Mouse (Mus musculus) embryonic fibroblast, embryonic 13.5 days (primary cell): ENCODE data around the gene Tnfsf14. TPM values are rescaled to one million over a fixed set of nuclear protein-coding genes. Genes with fewer than 3 reads are reported as not detected.

ENCODE experiments used
- H3K27ac ChIP-seq: 2 replicates; pipeline ENCODE4 v1.5.1; 2012; ENCODE audit warnings: low read length, control low read depth, inconsistent platforms; ENCODE audit not compliant: insufficient read depth
- H3K4me1 ChIP-seq: 2 replicates; pipeline ENCODE4 v1.6.1; 2011; ENCODE audit warnings: low read length; ENCODE audit not compliant: control insufficient read depth, insufficient read depth
- H3K4me3 ChIP-seq: 2 replicates; pipeline ENCODE4 v1.5.1; 2011; ENCODE audit warnings: mild to moderate bottlenecking, control low read depth, low read length; ENCODE audit not compliant: insufficient read depth
- CTCF ChIP-seq: IDR thresholded peaks from 2 replicates; pipeline ENCODE4 v1.5.1; 2011; ENCODE audit warnings: mild to moderate bottlenecking, control low read depth, low read length, moderate library complexity, borderline replicate concordance; ENCODE audit not compliant: insufficient read depth
- POLR2A ChIP-seq: IDR thresholded peaks from 2 replicates; pipeline ENCODE4 v1.6.1; 2011; ENCODE audit warnings: low read depth, mild to moderate bottlenecking, control low read depth, low read length, moderate library complexity
- polyA plus RNA-seq: library from polyadenylated mRNA; stranded (reverse); fragments of >200 nt; gene quantifications from 2 replicates; pipeline ENCODE4 v1.2.4, GENCODE M21; 2011; ENCODE audit warnings: low read depth; ENCODE audit not compliant: missing spikeins, insufficient read length

The Tnfsf14 gene
- polyA plus RNA-seq, 1 experiment: not detected

DNA sequence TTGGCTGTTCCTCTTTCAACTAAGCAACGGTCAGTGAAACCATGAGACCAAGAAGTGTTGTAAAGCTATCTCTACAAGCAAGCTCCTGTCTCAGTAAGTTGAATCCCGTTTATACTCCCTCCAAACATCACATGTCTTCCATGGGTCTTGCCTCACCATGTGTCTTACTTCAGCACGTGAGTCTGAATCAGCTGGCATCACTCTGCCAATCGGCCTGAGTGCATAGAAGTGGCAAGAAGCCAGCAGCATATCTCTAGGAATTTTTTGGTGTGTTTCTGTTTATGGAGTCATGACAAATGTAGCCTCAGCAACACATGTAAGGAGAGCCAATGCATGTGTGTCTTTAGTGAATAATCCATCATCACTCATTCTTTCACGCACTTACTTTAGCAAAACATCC, 21.6 kb downstream of the Tnfsf14 start:
- Histone ChIP-seq H3K4me3 (no peak overlapping the region), H3K27ac (no peak overlapping the region), H3K4me1 (no peaks in the 10 kb centered on the region)
- TF ChIP-seq CTCF (no peak), POLR2A (no peak)

GRCm38 (mm10) chr17:57170616-57171260, 23.2 kb downstream of the Tnfsf14 start:
- Histone ChIP-seq H3K27ac (no peak overlapping the region), H3K4me3 (no peak overlapping the region), H3K4me1 (no peaks in the 10 kb centered on the region)
- no peak for TF ChIP-seq CTCF
- TF ChIP-seq POLR2A: no peak

- no peaks in the 10 kb centered on the region for H3K4me1 ChIP-seq
- TF ChIP-seq CTCF: peak; percentile 91
- no peak for TF ChIP-seq POLR2A
- no peak overlapping the region for H3K27ac ChIP-seq
- H3K4me3 ChIP-seq: no peak overlapping the region
Observed at GRCm38 (mm10) chr17:57166800-57167791, 26.9 kb downstream of the Tnfsf14 start.

GRCm38 (mm10) chr17:57153787-57154186, 40.2 kb downstream of the Tnfsf14 start:
- H3K4me1 ChIP-seq: no peaks in the 10 kb centered on the region
- TF ChIP-seq CTCF (no peak), POLR2A (no peak)
- H3K4me3 ChIP-seq: no peak overlapping the region
- no peak overlapping the region for H3K27ac ChIP-seq

- Histone ChIP-seq H3K27ac (no peak overlapping the region), H3K4me3 (no peak overlapping the region), H3K4me1 (no peaks in the 10 kb centered on the region)
- TF ChIP-seq POLR2A (no peak), CTCF (no peak)
Observed at GRCm38 (mm10) chr17:57153006-57153405, 41.0 kb downstream of the Tnfsf14 start.

DNA sequence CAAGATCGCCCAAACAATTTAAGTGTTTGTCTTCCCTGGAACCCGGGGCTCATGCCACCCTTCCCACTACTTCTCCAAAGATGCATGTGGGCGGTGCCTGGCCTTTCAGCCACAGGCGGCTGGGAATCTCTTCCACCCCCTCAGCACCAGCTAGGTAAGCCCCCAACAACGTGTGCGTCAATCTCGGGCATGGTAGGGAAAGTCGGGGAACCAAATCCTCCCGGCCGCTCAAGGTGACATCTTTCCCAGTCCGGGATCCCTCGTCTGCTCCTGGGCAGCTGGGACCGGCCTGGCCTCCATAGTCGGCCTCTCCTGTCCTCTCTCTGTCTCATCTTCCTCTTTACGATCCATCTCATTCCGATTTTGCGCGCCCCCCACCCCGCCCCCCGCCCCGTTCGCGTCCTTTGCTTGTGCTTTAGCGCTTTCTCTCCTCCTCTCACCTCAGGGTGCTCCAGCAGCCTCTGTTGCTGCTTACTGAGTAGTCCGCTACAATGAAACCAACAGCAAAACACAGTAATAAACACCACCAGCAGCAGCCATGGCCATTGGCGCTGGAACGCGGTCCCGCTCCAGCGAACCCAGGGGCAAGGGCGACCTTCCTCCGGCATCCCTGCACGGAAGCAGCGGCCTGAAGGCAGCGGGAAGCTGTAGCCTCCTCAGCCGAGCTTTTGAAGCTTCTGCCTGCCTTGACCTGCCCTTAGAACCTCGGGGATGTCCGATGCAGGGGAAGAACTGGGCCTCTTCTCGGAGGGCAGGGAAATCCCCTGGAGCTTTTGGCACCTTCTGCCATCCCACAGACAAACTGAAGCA, 44.8 kb downstream of the Tnfsf14 start, which contains the start of gene Cd70:
Gene Cd70 (minus strand): TSS at position 784 of the 810 bp plus-strand sequence.
- Histone ChIP-seq H3K4me3 (no peak within 1 kb of the TSS), H3K4me1 (no peaks in the 10 kb centered on the region), H3K27ac (no peak within 1 kb of the TSS)
- TF ChIP-seq CTCF (no peak), POLR2A (no peak)

- no peak for TF ChIP-seq POLR2A
- no peak for TF ChIP-seq CTCF
- H3K4me3 ChIP-seq: no peak overlapping the region
- H3K4me1 ChIP-seq: no peaks in the 10 kb centered on the region
- H3K27ac ChIP-seq: no peak overlapping the region
Observed at GRCm38 (mm10) chr17:57148343-57148742, 45.6 kb downstream of the Tnfsf14 start.

GRCm38 (mm10) chr17:57145115-57145514, 48.9 kb downstream of the Tnfsf14 start:
- no peak for TF ChIP-seq POLR2A
- TF ChIP-seq CTCF: no peak
- no peak overlapping the region for H3K27ac ChIP-seq
- H3K4me1 ChIP-seq: no peaks in the 10 kb centered on the region
- H3K4me3 ChIP-seq: no peak overlapping the region

DNA sequence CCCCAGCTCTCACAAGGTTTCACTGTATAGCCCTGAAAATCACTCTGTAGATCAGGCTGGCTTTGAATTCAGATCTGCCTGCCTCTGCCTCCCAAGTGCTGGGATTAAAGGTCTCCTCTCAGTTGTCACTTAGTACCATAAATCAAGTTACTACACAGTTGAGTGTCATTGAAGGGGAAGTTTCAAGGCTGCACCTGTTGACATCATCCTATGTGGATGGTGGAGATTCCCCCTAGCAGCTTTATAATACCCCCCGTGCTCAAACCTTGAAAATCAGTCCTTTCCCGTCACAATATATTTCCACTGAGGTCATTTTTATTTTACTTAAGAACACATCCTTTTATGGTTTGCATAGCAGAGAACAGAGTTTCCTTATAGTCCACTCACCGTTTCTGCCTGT, 50.3 kb downstream of the Tnfsf14 start:
- Histone ChIP-seq H3K4me1 (no peaks in the 10 kb centered on the region), H3K4me3 (no peak overlapping the region), H3K27ac (no peak overlapping the region)
- TF ChIP-seq CTCF (no peak), POLR2A (no peak)

GRCm38 (mm10) chr17:57139708-57140107, 54.3 kb downstream of the Tnfsf14 start:
- Histone ChIP-seq H3K4me1 (no peaks in the 10 kb centered on the region), H3K4me3 (no peak overlapping the region), H3K27ac (no peak overlapping the region)
- no peak for TF ChIP-seq POLR2A
- TF ChIP-seq CTCF: no peak

Other genes with a start within 250 kb of the Tnfsf14 start
- gene Acer1, start 212.1 kb downstream of the Tnfsf14 start, polyA plus RNA-seq: not detected in 2 replicates
- gene Clpp, start 203.9 kb downstream of the Tnfsf14 start, polyA plus RNA-seq: 46.5 and 49.5 TPM in 2 replicates
- gene Alkbh7, start 196.8 kb downstream of the Tnfsf14 start, polyA plus RNA-seq: 8.2 and 8.6 TPM in 2 replicates
- gene Pspn, start 194.2 kb downstream of the Tnfsf14 start, polyA plus RNA-seq: not detected in 2 replicates
- gene Gtf2f1, start 182.9 kb downstream of the Tnfsf14 start, polyA plus RNA-seq: 49.7 and 62.1 TPM in 2 replicates
- gene Gm17949, start 182.7 kb downstream of the Tnfsf14 start, polyA plus RNA-seq: not detected in 2 replicates
- gene Khsrp, start 162.7 kb downstream of the Tnfsf14 start, polyA plus RNA-seq: 77.2 and 82.4 TPM in 2 replicates
- gene Slc25a41, start 152.5 kb downstream of the Tnfsf14 start, polyA plus RNA-seq: not detected in 2 replicates
- not detected in 2 replicates for gene Crb3, start 135.1 kb downstream of the Tnfsf14 start, polyA plus RNA-seq
- gene Slc25a23, start 134.3 kb downstream of the Tnfsf14 start, polyA plus RNA-seq: 8.4 and 10.4 TPM in 2 replicates
- gene Dennd1c, start 115.7 kb downstream of the Tnfsf14 start, polyA plus RNA-seq: 0.40 TPM in 1 of 2 replicates, not detected in the other
- 0.95 and 1.7 TPM in 2 replicates for gene Tubb4a, start 106.4 kb downstream of the Tnfsf14 start, polyA plus RNA-seq
- gene Tnfsf9, start 88.9 kb downstream of the Tnfsf14 start, polyA plus RNA-seq: 4.3 and 6.3 TPM in 2 replicates
- gene Cd70, start 44.4 kb downstream of the Tnfsf14 start, polyA plus RNA-seq: not detected in 2 replicates
- gene C3, start 34.0 kb upstream of the Tnfsf14 start, polyA plus RNA-seq: 3.9 TPM in 2 replicates
- gene Gpr108, start 54.3 kb upstream of the Tnfsf14 start, polyA plus RNA-seq: 33.5 and 33.9 TPM in 2 replicates
- gene Trip10, start 55.3 kb upstream of the Tnfsf14 start, polyA plus RNA-seq: 58.8 and 61.3 TPM in 2 replicates
- gene Vav1, start 84.9 kb upstream of the Tnfsf14 start, polyA plus RNA-seq: 0.79 TPM in 1 of 2 replicates, not detected in the other
- gene Adgre1, start 164.5 kb upstream of the Tnfsf14 start, polyA plus RNA-seq: 0.60 and 3.4 TPM in 2 replicates